Mouse (Mus musculus) MEL-GATA-1-ER (cell line): ENCODE measurements around the gene Tecpr1.

Source experiments
- DNase-seq: peaks from one replicate; pipeline ENCODE4 v3.0.0-alpha.2; 2012; ENCODE audit warnings: low read depth; ENCODE audit errors: extremely low read depth

The Tecpr1 gene

GRCm38 (mm10) chr5:144215992-144216391 lies 7.4 kb downstream of the Tecpr1 start:
- no peak for DNase-seq

GRCm38 (mm10) chr5:144214453-144214852 lies 9.0 kb downstream of the Tecpr1 start:
- no peak for DNase-seq

DNA sequence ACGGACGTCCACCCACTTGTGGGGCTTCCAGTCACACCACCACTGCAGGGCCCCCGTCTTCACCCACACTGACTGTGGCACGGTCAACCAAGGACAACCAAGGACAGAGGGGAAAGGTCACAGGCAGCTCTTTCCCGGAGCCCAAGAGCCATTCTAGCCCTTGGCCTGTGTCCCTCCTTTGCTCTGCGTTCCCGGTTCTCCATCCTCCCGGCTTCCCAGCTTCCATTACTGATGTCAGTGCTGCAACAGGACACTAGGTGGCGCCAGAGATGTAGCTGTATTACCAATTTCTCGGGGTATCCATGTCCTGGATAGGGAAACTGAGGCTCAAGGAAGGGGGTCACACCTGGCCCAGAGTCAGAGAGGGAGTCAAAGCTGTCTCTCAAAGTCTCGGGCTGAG lies 15.9 kb downstream of the Tecpr1 start:
- DNase-seq = no peak

- DNase-seq = no peak
Measured at GRCm38 (mm10) chr5:144206069-144206468, 17.3 kb downstream of the Tecpr1 start.

DNA sequence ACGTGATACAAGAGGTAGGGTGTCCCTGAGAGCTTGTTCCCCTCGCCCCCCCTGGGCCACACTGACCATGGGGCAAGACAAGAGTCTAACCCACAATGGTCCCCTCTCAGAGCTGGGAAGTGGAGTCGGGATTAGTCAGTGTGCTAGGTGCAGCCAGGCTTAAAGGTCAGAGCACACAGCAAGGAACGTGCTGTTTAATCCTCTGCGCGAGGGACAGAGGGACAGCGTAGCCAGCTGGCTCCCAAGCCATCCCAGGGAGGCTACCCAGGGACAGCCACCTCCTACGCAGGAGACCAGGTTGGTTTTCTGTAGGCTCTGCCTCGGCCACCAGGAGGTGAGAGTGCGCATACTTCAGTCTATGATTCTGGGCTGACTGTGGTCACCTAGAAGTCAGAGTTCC lies 18.5 kb downstream of the Tecpr1 start:
- DNase-seq = no peak

DNA sequence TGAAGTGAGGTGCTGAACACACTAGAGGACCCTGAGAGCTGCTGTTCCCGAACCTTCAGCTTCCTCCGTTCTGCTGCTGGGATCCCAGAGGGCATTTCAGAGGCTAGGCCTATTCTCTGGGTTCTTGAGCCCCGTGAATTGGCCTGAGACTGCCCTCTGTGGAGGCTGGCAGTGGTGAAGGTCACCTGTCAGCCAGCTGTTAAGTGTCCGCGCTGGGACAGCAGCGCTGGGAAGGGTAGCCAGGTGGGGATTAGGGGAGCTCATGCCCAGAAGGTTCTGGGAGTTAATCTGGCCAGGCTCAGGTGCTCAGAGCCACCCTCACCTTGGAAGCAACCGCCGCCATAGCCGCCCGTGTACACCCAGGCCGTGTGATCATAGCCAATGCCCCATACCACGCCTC lies 19.1 kb downstream of the Tecpr1 start:
- no peak for DNase-seq

DNA sequence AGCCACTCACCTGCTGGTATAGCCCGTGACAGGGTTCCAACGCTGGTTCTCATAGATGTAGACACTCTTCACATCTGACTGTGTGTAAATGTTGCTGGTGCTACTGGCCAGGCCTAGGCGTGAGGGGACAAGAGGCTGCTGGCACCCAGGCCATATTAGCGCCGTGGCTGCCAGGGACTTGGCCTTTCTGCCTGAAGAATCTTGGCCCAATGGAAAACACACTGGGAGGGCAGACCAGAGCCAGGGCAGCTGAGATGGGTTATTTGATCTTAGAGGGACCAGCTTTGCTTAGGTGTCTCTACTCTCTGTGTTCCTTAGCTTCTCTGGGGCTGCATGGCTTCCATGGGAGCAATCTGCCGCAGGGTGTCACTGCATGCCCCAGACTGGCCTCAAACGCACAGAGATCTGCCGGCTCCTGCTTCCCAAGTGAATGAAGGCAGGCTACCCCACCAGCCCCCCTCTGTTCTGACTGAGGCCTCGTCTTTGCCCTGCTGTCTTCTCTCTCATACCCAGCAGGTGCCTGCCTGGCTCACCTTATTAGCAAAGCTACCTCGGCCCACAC lies 19.9 kb downstream of the Tecpr1 start:
- no peak for DNase-seq

DNA sequence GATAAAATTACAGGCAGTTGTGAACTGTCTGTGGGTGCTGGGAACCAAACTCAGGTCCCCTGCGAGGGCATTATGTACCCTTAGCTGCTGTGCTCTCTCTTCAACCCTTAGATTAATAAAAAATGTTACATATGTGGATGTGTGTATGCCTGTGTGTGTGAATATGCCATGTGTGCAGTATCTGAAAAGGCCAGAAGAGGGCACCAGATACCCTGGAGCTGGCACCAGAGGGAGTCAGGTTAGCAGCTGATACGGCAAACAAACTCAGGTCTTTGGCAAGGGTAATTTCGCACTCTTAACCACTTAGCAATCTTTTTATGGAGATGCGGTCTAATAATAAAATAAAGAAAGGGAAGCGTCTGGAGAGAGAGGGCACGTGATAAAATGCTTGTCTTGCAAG lies 21.0 kb downstream of the Tecpr1 start:
- DNase-seq = no peak

GRCm38 (mm10) chr5:144200616-144201015 lies 22.8 kb downstream of the Tecpr1 start:
- no peak for DNase-seq

DNA sequence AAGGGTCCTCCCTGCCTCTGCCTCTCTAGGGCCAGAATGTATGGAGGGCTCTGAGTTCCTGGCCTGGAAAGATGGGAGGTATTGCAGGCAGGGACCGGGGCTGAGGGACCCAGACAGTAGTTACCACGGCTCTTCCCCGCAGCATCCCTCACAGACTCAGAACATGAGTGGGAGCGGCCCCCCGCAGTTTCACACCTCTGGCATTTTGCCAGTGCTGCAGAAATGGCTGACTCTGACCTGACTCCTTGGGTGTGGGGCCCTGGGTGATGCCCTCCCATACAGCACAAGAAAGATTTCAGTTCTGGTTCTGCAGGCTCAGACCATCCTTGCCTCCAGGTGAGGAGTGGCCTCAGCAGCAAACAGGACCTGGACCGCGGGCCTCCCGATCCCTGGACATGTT lies 27.8 kb downstream of the Tecpr1 start:
- DNase-seq = no peak

GRCm38 (mm10) chr5:144194416-144194815 lies 29.0 kb downstream of the Tecpr1 start:
- no peak for DNase-seq

DNA sequence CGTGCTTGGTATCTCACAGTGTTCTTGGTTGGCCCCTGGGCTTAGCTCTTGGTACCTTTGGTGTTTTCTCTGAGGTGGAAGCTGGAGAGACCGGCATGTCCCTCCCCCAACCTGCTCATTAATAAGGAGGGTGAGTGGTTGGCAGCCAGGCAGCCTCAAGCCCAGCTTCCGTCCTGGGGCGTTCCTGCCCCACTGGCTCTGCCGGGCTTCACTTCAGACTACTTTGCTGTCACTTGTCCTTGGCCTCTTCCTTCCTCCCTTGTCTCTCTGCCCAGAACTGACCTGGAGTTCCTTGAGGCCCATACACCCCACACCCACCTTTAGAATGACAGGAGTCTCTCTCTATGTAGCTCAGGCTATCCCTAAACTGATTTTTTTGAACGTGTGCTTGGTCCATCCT lies 30.7 kb downstream of the Tecpr1 start:
- no peak for DNase-seq

DNA sequence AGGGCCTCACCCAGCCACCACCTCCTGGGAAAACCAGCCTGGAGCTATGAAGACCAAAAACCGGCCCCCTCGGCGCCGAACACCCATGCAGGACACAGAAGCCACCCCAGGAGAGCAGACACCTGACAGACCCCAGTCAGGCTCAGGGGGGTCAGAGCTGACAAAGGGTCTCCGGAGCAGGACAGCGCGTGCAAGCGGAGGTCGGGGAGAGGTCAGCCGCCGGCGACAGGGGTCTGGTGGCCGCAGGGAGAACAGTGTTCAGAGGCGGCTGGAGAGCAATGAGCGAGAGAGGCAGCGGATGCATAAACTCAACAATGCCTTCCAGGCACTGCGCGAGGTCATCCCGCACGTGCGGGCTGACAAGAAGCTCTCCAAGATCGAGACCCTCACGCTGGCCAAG lies 32.4 kb downstream of the Tecpr1 start:
- DNase-seq = no peak

- peak; percentile 41 for DNase-seq
Measured at GRCm38 (mm10) chr5:144189950-144190583, 33.3 kb downstream of the Tecpr1 start, which contains the start of gene Bhlha15. Gene Bhlha15, plus strand, starts transcription at chr5:144190286.

DNA sequence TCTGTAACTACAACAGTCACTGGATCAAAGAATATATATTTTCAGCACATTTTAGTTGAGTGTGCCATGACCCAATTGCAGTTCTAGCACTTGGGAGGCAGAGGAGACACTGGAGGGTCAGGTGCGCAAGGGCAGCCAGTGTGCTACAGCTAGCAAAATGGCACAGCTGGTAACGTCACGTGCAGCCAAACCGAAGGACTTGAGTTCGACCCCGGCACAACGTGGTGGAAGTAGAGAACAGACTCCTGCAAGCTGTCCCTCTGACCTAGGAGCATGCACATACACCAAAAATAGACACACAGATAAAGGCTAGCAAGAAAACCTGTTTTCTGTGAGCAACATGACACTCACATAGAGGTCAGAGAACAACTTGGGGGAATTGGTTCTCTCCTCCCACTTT lies 34.1 kb downstream of the Tecpr1 start:
- no peak for DNase-seq

DNA sequence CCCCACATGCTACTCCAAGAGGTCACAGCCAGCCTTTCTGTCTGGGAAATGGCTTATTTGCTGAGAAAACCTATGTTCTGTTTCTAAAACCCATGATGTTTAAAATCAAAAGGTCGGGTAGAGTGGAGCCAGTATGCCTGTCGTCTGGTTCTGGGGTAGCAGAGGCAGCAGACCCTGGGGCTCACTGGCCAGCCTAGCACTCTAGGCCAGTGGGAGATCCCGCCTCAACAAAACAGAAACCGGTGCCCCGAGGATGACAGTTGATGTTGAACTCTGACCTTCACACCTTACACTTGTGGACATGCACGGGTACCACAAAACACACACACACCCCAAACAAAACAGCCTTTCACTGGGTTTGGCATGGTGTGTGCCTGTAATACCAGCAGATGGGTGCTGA lies 35.0 kb downstream of the Tecpr1 start:
- DNase-seq = no peak

GRCm38 (mm10) chr5:144184350-144185045 lies 38.9 kb downstream of the Tecpr1 start:
- DNase-seq = no peak

GRCm38 (mm10) chr5:144183647-144184335 lies 39.6 kb downstream of the Tecpr1 start:
- no peak for DNase-seq

DNA sequence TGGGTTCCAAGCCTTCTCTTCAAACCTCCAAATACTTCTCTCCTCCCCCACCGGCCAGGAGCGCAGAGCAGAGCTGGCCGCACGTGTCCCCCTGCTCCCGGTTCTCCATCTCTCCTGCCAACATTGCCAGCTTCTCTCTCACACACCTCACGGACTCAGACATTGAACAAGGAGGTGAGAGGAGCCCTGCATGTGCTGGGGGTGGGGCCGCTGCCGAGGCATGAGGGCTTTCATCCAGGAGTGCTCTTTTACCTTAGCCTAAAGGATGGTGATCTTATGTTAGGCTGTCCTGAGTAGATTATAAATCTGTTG lies 40.2 kb downstream of the Tecpr1 start:
- no peak for DNase-seq

GRCm38 (mm10) chr5:144182542-144183247 lies 40.7 kb downstream of the Tecpr1 start:
- no peak for DNase-seq

- no peak for DNase-seq
Measured at GRCm38 (mm10) chr5:144181249-144181648, 42.2 kb downstream of the Tecpr1 start.

DNA sequence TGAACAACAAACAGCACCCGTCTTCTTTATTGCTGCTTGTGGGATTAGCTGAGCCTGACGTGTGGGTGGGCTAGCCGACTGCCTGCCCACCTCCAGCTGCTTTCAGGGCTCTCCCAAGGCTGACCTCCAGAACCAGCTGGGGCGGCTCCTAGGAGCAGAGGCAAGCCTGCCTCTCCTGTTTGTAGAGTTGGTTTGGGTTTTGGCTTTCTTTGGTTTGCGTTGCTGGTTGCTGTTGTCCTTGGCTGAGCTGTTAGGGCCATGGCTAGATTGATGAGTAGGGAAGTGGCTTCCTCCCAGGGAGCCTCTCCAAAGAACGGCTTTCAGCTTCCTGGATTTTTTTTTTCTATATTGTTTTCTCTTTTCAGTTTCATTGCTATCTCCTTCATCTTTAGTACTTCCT lies 45.2 kb downstream of the Tecpr1 start:
- no peak for DNase-seq
